Mouse (Mus musculus) liver, embryonic 18 days (tissue): Measurements from ENCODE around the gene Rac3. TPM values are rescaled to one million over a fixed set of nuclear protein-coding genes. Genes with fewer than 3 reads are reported as not detected.

Source experiments
- polyA plus RNA-seq: library from polyadenylated mRNA; depleted of rRNA; stranded (reverse); fragments of >200 nt; gene quantifications from 2 replicates; pipeline ENCODE4 v1.2.3, GENCODE M21; 2012; rRNA removed

The Rac3 gene
- 1.2 and 1.7 TPM in 2 replicates for polyA plus RNA-seq

GRCm38 (mm10) chr11:120721124-120722066, at the start of gene Rac3:
TSS of gene Rac3 (plus strand) at chr11:120721470.

GRCm38 (mm10) chr11:120672687-120673593, 48.3 kb upstream of the Rac3 start, which contains the start of gene Aspscr1:
TSS of gene Aspscr1 (plus strand) at chr11:120672973.

GRCm38 (mm10) chr11:120713580-120714518, 7.4 kb upstream of the Rac3 start, which contains the start of the genes Cenpx and Lrrc45:
TSS of gene Cenpx (minus strand) at chr11:120713738.
TSS of gene Lrrc45 (plus strand) at chr11:120713925.

DNA sequence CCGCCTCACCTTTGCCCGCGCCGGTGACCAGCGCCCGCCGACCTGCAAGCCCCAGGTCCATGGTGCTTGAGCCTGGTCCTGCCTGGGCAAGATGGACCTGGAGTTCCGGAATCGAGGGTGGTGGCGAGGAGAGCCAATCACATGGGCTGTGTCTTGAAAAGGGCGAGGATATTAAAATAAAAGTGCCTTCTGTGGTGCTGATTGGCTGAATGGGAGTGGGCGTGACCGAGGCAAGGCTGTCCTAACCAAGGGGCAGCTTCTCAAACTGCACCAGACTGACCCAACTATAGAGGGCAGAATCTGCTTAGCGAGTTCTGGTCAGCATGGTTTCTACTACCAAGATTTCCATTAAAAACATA, 5.9 kb downstream of the Rac3 start, which contains the start of gene Dcxr:
Gene Dcxr, minus strand, starts transcription at position 113 of the 359 bp plus-strand sequence.

DNA sequence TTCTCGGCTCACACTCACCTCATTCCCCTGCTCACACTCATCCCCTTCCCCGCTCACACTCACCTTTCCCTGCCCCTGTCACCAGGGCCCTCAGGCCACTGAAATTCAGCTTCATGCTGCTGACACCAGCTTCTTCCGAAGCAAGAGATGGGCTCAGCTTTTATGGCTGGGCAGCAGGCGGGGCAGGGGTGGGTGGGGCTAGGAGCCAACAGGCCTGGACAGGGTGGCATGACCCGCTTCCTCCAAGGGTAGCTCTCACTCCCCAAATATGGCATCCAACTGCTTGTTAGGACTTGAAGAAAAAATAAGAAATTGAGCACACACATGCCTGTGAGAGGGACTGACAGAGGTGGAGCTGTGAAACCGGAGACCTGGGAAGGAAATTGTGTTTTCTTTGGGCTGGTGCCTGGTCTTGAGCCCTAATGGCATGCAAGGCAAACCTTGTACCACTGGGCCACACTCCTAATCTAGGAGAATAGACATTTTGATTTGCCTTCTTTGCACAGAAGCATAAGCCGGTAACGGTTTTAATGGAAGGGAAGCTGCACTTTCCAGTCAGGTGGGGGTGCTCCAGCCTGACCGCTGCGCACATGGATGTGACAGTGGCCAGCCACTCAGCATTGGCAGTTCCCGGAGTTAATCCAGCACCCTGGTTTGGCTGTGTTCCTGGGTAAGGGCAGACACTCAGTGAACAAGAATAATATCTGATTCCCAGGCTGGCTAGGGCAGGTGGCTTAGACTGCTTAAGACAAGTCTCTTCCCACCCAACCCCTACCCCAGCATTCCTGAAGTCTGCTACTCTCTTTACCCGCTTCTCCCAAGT, 10.8 kb downstream of the Rac3 start, which contains the start of gene Cbr2:
Gene Cbr2, minus strand, starts transcription at position 257 of the 823 bp plus-strand sequence.

GRCm38 (mm10) chr11:120762672-120763041, 41.4 kb downstream of the Rac3 start, which contains the start of gene Hmga1b:
TSS of gene Hmga1b (plus strand) at chr11:120762794.

Other genes with a start within 250 kb of the Rac3 start
- gene Mrpl12, start 236.9 kb upstream of the Rac3 start, polyA plus RNA-seq = 72.1 and 77.6 TPM in 2 replicates
- gene Slc25a10, start 229.6 kb upstream of the Rac3 start, polyA plus RNA-seq = 30.6 and 30.7 TPM in 2 replicates
- 49.1 and 58.0 TPM in 2 replicates for gene Gcgr, start 190.8 kb upstream of the Rac3 start, polyA plus RNA-seq
- gene Mcrip1, start 171.7 kb upstream of the Rac3 start, polyA plus RNA-seq = 41.8 and 45.5 TPM in 2 replicates
- gene Ppp1r27, start 170.3 kb upstream of the Rac3 start, polyA plus RNA-seq = not detected in 2 replicates
- 432 and 494 TPM in 2 replicates for gene P4hb, start 148.2 kb upstream of the Rac3 start, polyA plus RNA-seq
- gene Arhgdia, start 139.8 kb upstream of the Rac3 start, polyA plus RNA-seq = 142 and 152 TPM in 2 replicates
- gene Alyref, start 123.1 kb upstream of the Rac3 start, polyA plus RNA-seq = 49.6 and 60.6 TPM in 2 replicates
- 34.4 and 36.3 TPM in 2 replicates for gene Anapc11, start 123.0 kb upstream of the Rac3 start, polyA plus RNA-seq
- 4.7 TPM in 2 replicates for gene Npb, start 113.0 kb upstream of the Rac3 start, polyA plus RNA-seq
- gene Pcyt2, start 103.5 kb upstream of the Rac3 start, polyA plus RNA-seq = 389 and 419 TPM in 2 replicates
- 30.4 and 32.8 TPM in 2 replicates for gene Sirt7, start 96.2 kb upstream of the Rac3 start, polyA plus RNA-seq
- gene Mafg, start 87.9 kb upstream of the Rac3 start, polyA plus RNA-seq = 28.0 and 31.0 TPM in 2 replicates
- 6.9 and 7.8 TPM in 2 replicates for gene Pycr1, start 77.7 kb upstream of the Rac3 start, polyA plus RNA-seq
- gene Myadml2, start 73.3 kb upstream of the Rac3 start, polyA plus RNA-seq = 0.19 and 0.43 TPM in 2 replicates
- 0.25 and 0.26 TPM in 2 replicates for gene Notum, start 60.3 kb upstream of the Rac3 start, polyA plus RNA-seq
- gene Aspscr1, start 48.5 kb upstream of the Rac3 start, polyA plus RNA-seq = 23.8 and 25.4 TPM in 2 replicates
- 54.1 and 60.7 TPM in 2 replicates for gene Cenpx, start 7.7 kb upstream of the Rac3 start, polyA plus RNA-seq
- gene Lrrc45, start 7.5 kb upstream of the Rac3 start, polyA plus RNA-seq = 7.4 and 8.9 TPM in 2 replicates
- gene Dcxr, start 5.8 kb downstream of the Rac3 start, polyA plus RNA-seq = 42.2 and 46.5 TPM in 2 replicates
- 0.03 and 0.24 TPM in 2 replicates for gene Cbr2, start 10.6 kb downstream of the Rac3 start, polyA plus RNA-seq
- gene Hmga1b, start 41.3 kb downstream of the Rac3 start, polyA plus RNA-seq = 1.1 TPM in 2 replicates
- 5.5 and 6.7 TPM in 2 replicates for gene Rfng, start 62.7 kb downstream of the Rac3 start, polyA plus RNA-seq
- 49.2 and 50.9 TPM in 2 replicates for gene Gps1, start 62.8 kb downstream of the Rac3 start, polyA plus RNA-seq
- 25.6 and 27.9 TPM in 2 replicates for gene Dus1l, start 74.9 kb downstream of the Rac3 start, polyA plus RNA-seq
- gene Fasn, start 103.1 kb downstream of the Rac3 start, polyA plus RNA-seq = 99.0 and 126 TPM in 2 replicates
- 1.3 and 1.6 TPM in 2 replicates for gene Ccdc57, start 211.4 kb downstream of the Rac3 start, polyA plus RNA-seq
- gene Slc16a3, start 227.0 kb downstream of the Rac3 start, polyA plus RNA-seq = 22.8 and 24.2 TPM in 2 replicates